Mouse (Mus musculus) liver, embryonic 16.5 days (tissue): Measurements from ENCODE around the gene Gtf3c2. TPM values are rescaled to one million over a fixed set of nuclear protein-coding genes. Genes with fewer than 3 reads are reported as not detected.

Experiments used
- ATAC-seq: fragments of 200-750 bp; cut with Nextera tagmentation; 2 replicates; pipeline ENCODE4 v1.8.0; 2017; ENCODE audit warnings: low read depth, mild to moderate bottlenecking, moderate number of reproducible peaks, moderate library complexity
- H3K27ac ChIP-seq: fragments of 300-500 bp; sonication (generic); 2 replicates; pipeline ENCODE4 v1.5.1; 2014; ENCODE audit warnings: mild to moderate bottlenecking, low read length
- H3K27me3 ChIP-seq: fragments of 300-500 bp; sonication (generic); 2 replicates; pipeline ENCODE4 v1.6.1; 2014; ENCODE audit warnings: low read depth, low read length, mixed read lengths; ENCODE audit not compliant: control insufficient read depth, insufficient read depth
- H3K36me3 ChIP-seq: fragments of 300-500 bp; sonication (generic); 2 replicates; pipeline ENCODE4 v1.6.1; 2014; ENCODE audit warnings: mild to moderate bottlenecking; ENCODE audit not compliant: control insufficient read depth, insufficient read depth
- H3K4me1 ChIP-seq: fragments of 300-500 bp; sonication (generic); 2 replicates; pipeline ENCODE4 v1.6.1; 2014; ENCODE audit warnings: low read depth, low read length, mixed read lengths; ENCODE audit not compliant: control insufficient read depth
- H3K4me2 ChIP-seq: fragments of 300-500 bp; sonication (generic); 2 replicates; pipeline ENCODE4 v1.6.1; 2014; ENCODE audit warnings: low read depth, low read length, mixed read lengths
- H3K4me3 ChIP-seq: fragments of 300-500 bp; sonication (generic); 2 replicates; pipeline ENCODE4 v1.5.1; 2014; ENCODE audit warnings: low read depth, mild to moderate bottlenecking, low read length
- H3K9ac ChIP-seq: fragments of 300-500 bp; sonication (generic); 2 replicates; pipeline ENCODE4 v1.6.1; 2014; ENCODE audit warnings: low read depth, low read length
- H3K9me3 ChIP-seq: fragments of 300-500 bp; sonication (generic); replicated peaks from 2 replicates; pipeline ENCODE4 v1.6.1; 2016; ENCODE audit warnings: low read length; ENCODE audit not compliant: control insufficient read depth
- WGBS: fragments of 180-500 bp; shearing (Covaris S2); extraction: QIAGEN DNeasy Blood & Tissue Kit; methylation state at CpG from one replicate; pipeline ENCODE4 v1.1.7; 2014; ENCODE audit not compliant: insufficient replicate concordance; 5-methylcytosine and 5-hydroxymethylcytosine counted together
- polyA plus RNA-seq: library from polyadenylated mRNA; unstranded; fragments of >200 nt; fragmentation: Nextera tagmentation; extraction: Ambion mirVana; gene quantifications from 2 replicates; pipeline ENCODE4 v1.2.1, GENCODE M21; 2015

Gene Gtf3c2
- polyA plus RNA-seq, 1 experiment from 2014 or later: 32.2 TPM

GRCm38 (mm10) chr5:31192939-31193630, 13.1 kb upstream of the Gtf3c2 start, which contains the start of the genes Snx17 and Eif2b4:
TSS of gene Snx17 (plus strand) at chr5:31193227.
TSS of gene Eif2b4 (minus strand) at chr5:31193430.
- peak; percentile 95 for ATAC-seq

GRCm38 (mm10) chr5:31192045-31192938, 12.3 kb upstream of the Gtf3c2 start:
- Histone ChIP-seq H3K9me3 (no peaks in the 10 kb centered on the region), H3K36me3 (peaks cover 49% of the 10 kb centered on the region), H3K27me3 (no peaks in the 10 kb centered on the region), H3K4me2 (peak overlapping the region; percentile 68), H3K27ac (peak overlapping the region; percentile 92), H3K4me1 (peaks cover 20% of the 10 kb centered on the region), H3K9ac (peak overlapping the region; percentile 89), H3K4me3 (peak overlapping the region; percentile 84)
- peak; percentile 59 for ATAC-seq
- 9% methylated on average over 42 of the region's 42 CpGs for WGBS

More at GRCm38 (mm10) chr5:31192939-31193630, 13.1 kb upstream of the Gtf3c2 start, which contains the start of the genes Snx17 and Eif2b4:
- peak within 1 kb of the TSS; percentile 90 for H3K9ac ChIP-seq
- H3K27ac ChIP-seq: peak within 1 kb of the TSS; percentile 92
- peaks cover 20% of the 10 kb centered on the region for H3K4me1 ChIP-seq
- H3K36me3 ChIP-seq: peaks cover 51% of the 10 kb centered on the region
- 0% methylated on average over 48 of the region's 48 CpGs for WGBS
- H3K27me3 ChIP-seq: no peaks in the 10 kb centered on the region
- H3K4me3 ChIP-seq: peak within 1 kb of the TSS; percentile 84
- peak within 1 kb of the TSS; percentile 84 for H3K4me2 ChIP-seq
- H3K9me3 ChIP-seq: no peaks in the 10 kb centered on the region

- Histone ChIP-seq H3K4me3 (no peak overlapping the region), H3K4me1 (peaks cover 23% of the 10 kb centered on the region), H3K4me2 (no peak overlapping the region), H3K9ac (no peak overlapping the region), H3K9me3 (no peaks in the 10 kb centered on the region), H3K27ac (no peak overlapping the region), H3K36me3 (peaks cover 31% of the 10 kb centered on the region), H3K27me3 (no peaks in the 10 kb centered on the region)
- no peak for ATAC-seq
- 82% methylated on average over 9 of the region's 9 CpGs for WGBS
Measured at GRCm38 (mm10) chr5:31190201-31190600, 10.3 kb upstream of the Gtf3c2 start.

DNA sequence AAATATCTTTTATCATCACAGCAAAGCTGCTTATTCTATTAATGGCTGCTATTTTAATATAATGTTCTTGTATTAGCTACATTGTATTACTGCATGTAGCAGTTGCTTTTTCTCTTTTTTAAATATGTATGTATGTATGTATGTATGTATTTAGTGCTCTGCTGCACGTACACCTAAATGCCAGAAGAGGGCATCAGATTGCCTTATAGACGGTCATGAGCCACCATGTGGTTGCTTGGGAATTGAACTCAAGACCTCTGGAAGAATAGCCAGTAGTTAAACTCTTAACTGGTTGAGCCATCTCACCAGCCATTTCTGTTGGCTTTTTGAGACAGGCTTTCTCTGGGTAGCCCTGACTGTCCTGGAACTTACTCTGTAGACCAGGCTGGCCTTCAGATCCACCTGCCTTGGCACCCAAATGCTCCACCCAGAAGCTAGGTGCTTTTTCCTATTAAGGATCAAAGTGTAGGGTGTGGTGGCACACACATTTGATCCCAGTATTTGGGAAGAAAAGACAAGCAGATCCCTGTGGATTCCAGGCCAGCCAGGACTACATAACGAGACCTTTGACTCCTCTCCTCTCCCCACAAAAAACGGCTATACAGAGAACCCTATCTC, 8.4 kb upstream of the Gtf3c2 start:
- H3K4me2 ChIP-seq: no peak overlapping the region
- no peak for ATAC-seq
- H3K36me3 ChIP-seq: peaks cover 28% of the 10 kb centered on the region
- H3K27ac ChIP-seq: no peak overlapping the region
- H3K4me1 ChIP-seq: peaks cover 20% of the 10 kb centered on the region
- 64% methylated on average over 4 of the region's 4 CpGs for WGBS
- no peaks in the 10 kb centered on the region for H3K27me3 ChIP-seq
- no peak overlapping the region for H3K9ac ChIP-seq
- H3K9me3 ChIP-seq: no peaks in the 10 kb centered on the region
- no peak overlapping the region for H3K4me3 ChIP-seq

GRCm38 (mm10) chr5:31183678-31184077, 3.7 kb upstream of the Gtf3c2 start:
- H3K4me2 ChIP-seq: no peak overlapping the region
- 16% methylated on average over 4 of the region's 4 CpGs for WGBS
- H3K27ac ChIP-seq: peak overlapping the region; percentile 75
- no peaks in the 10 kb centered on the region for H3K27me3 ChIP-seq
- H3K9me3 ChIP-seq: no peaks in the 10 kb centered on the region
- peaks cover 10% of the 10 kb centered on the region for H3K36me3 ChIP-seq
- no peak overlapping the region for H3K4me3 ChIP-seq
- no peak overlapping the region; the same call in 1 of the 2 replicates for H3K9ac ChIP-seq
- H3K4me1 ChIP-seq: peaks cover 20% of the 10 kb centered on the region
- peak; percentile 40 for ATAC-seq

DNA sequence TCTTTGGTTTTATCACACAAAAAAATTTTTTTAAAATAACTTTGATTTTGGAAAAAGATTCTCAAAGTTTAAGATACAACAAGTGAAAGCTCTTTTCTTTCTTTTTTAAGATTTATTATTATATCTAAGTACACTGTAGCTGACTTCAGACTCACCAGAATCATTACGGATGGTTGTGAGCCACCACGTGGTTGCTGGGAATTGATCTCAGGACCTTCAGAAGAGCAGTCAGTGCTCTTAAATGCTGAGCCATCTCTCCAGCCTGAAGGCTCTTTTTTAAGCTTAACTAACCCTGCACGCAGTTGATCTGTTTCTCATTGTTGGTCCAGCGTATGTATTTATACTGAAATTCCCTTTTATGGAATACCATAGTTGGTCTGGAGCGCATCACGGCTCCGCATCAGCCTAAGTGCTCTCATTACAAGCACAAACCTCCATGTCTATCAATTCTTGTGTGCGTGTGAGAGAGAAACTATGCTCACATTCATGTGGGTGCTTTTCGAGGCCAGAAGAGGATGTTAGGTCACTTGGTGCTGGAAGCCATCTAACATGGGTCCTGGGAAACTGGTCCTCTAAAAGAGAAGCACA, 1.3 kb upstream of the Gtf3c2 start:
- H3K9ac ChIP-seq: no peak overlapping the region
- 88% methylated on average over 9 of the region's 9 CpGs for WGBS
- no peak overlapping the region for H3K4me2 ChIP-seq
- H3K4me3 ChIP-seq: no peak overlapping the region
- H3K27me3 ChIP-seq: no peaks in the 10 kb centered on the region
- no peaks in the 10 kb centered on the region for H3K36me3 ChIP-seq
- H3K9me3 ChIP-seq: no peaks in the 10 kb centered on the region
- no peak overlapping the region for H3K27ac ChIP-seq
- no peak for ATAC-seq
- H3K4me1 ChIP-seq: peaks cover 24% of the 10 kb centered on the region

- Histone ChIP-seq H3K9me3 (no peaks in the 10 kb centered on the region), H3K27me3 (no peaks in the 10 kb centered on the region), H3K4me2 (peak overlapping the region; percentile 85), H3K36me3 (no peaks in the 10 kb centered on the region; the same call in 1 of the 2 replicates), H3K4me3 (peak overlapping the region; percentile 96), H3K4me1 (peaks cover 19% of the 10 kb centered on the region), H3K27ac (peak overlapping the region; percentile 99), H3K9ac (peak overlapping the region; percentile 63)
- 0% methylated on average over 25 of the region's 25 CpGs for WGBS
- peak; percentile 44 for ATAC-seq
Measured at GRCm38 (mm10) chr5:31179301-31179765, 611 bp downstream of the Gtf3c2 start.

DNA sequence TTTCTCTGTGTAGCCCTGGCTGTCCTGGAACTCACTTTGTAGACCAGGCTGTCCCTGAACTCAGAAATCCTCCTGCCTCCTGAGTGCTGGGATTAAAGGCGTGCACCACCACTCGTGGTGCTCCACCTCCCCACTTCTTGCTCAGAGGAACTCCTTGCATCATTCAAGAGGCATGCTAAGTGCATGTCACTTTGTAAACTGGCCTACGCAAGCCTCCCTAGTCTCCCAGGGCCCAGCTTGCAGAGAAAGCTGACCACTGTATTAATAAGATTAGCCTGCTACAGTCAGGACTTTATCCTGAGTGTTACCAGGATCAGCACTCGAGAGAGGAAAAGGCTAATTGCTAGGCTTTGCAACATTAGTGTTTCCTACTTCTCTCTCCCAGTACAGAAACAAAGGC, 11.3 kb downstream of the Gtf3c2 start:
- no peak overlapping the region for H3K4me3 ChIP-seq
- H3K9ac ChIP-seq: no peak overlapping the region
- peaks cover 80% of the 10 kb centered on the region for H3K36me3 ChIP-seq
- WGBS: 86% methylated on average over 4 of the region's 4 CpGs
- H3K9me3 ChIP-seq: no peaks in the 10 kb centered on the region
- no peaks in the 10 kb centered on the region for H3K27me3 ChIP-seq
- no peaks in the 10 kb centered on the region; the same call in 1 of the 2 replicates for H3K4me1 ChIP-seq
- no peak for ATAC-seq
- H3K27ac ChIP-seq: no peak overlapping the region
- no peak overlapping the region for H3K4me2 ChIP-seq
